Mouse (Mus musculus): Measurements from ENCODE around the gene Spo11. TPM values are rescaled to one million over a fixed set of nuclear protein-coding genes. Genes with fewer than 3 reads are reported as not detected.
A peak's percentile ranks its signal among the peaks of the same experiment; 100 is the strongest.

Gene Spo11
- polyA plus RNA-seq, 1 experiment = not detected

DNA sequence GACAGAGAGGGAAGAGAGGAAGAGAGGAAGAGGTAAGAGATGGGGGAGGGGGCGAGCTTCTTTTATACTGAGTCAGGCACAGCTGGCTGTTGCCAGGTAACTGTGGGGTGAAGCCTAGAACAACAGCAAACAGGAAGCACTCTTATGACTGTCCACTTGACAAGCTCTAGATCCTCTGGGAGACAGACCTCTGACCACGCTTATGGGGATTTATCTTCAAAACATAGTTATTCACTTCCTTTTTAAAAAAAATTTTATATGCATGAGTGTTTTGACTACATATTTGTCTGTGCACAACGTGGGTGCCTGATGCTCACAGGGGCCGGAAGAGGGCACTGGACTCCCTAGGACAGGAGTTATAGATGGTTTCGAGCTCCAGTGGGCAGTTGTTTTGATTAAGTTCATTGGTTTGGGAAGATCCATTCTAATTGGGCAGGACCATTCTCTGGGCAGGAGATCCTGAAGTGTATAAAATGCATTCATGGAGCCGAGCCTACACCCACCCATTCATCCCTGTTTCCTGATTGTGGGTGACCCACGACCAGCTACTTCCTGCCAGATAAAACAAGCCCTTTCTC is 750 bp upstream of the Spo11 start:
- no peak for TF ChIP-seq POLR2A (IDR thresholded peaks at IDR 0.05; ENCODE audit: borderline replicate concordance, low read depth, low read length)
- no peak for TF ChIP-seq CTCF (IDR thresholded peaks at IDR 0.05; ENCODE audit: low read depth, low read length)
- H3K27ac ChIP-seq (ENCODE audit: insufficient read depth, low read depth, low read length) = no peak overlapping the region
- H3K4me3 ChIP-seq (ENCODE audit: insufficient read depth, low read length) = no peak overlapping the region
- H3K4me1 ChIP-seq (ENCODE audit: control insufficient read depth, insufficient read depth, low read length) = peaks cover 6% of the 10 kb centered on the region

- Histone ChIP-seq H3K4me1 (ENCODE audit: control insufficient read depth, insufficient read depth, low read length) (peaks cover 6% of the 10 kb centered on the region), H3K27ac (ENCODE audit: insufficient read depth, low read depth, low read length) (no peak overlapping the region), H3K4me3 (ENCODE audit: insufficient read depth, low read length) (no peak overlapping the region)
- TF ChIP-seq CTCF (IDR thresholded peaks at IDR 0.05; ENCODE audit: low read depth, low read length) (no peak), POLR2A (IDR thresholded peaks at IDR 0.05; ENCODE audit: borderline replicate concordance, low read depth, low read length) (no peak)
These were observed 682 bp downstream of the Spo11 start for GRCm38 (mm10) chr2:172978131-172978633.

DNA sequence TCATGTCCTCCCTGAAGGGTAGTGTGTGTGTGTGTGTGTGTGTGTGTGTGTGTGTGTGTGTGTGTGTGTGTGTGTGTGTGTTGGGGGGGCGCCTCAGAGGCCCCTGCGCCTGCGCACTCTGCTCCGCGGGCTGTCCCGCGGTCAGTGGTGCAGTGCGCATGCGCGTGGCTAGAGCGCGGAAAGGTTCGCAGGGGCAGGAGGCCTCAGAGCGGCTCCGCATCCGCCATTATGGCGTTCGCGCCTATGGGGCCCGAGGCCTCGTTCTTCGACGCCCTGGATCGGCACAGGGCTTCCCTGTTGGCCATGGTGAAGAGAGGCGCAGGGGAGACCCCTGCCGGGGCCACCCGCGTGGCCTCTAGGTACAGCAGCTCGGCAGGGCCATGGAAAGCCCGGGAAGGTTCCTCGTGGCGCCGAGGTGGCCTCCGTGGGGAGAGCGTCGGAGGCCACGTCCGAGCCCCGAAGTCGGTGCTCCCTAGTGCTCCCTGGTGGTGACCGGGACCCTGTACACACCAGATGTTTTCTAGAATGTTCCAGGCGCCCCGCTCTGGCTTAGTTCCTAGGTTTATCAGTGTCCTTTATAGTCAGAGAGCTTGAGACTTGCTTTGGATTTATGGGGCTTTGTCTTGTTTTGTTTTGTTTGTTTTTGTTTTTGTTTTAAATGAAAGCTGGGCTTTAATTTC is 2.3 kb downstream of the Spo11 start:
- Histone ChIP-seq H3K27ac (ENCODE audit: insufficient read depth, low read depth, low read length) (no peak overlapping the region), H3K4me1 (ENCODE audit: control insufficient read depth, insufficient read depth, low read length) (peaks cover 6% of the 10 kb centered on the region), H3K4me3 (ENCODE audit: insufficient read depth, low read length) (no peak overlapping the region)
- no peak for TF ChIP-seq CTCF (IDR thresholded peaks at IDR 0.05; ENCODE audit: low read depth, low read length)
- TF ChIP-seq POLR2A (IDR thresholded peaks at IDR 0.05; ENCODE audit: borderline replicate concordance, low read depth, low read length) = no peak

DNA sequence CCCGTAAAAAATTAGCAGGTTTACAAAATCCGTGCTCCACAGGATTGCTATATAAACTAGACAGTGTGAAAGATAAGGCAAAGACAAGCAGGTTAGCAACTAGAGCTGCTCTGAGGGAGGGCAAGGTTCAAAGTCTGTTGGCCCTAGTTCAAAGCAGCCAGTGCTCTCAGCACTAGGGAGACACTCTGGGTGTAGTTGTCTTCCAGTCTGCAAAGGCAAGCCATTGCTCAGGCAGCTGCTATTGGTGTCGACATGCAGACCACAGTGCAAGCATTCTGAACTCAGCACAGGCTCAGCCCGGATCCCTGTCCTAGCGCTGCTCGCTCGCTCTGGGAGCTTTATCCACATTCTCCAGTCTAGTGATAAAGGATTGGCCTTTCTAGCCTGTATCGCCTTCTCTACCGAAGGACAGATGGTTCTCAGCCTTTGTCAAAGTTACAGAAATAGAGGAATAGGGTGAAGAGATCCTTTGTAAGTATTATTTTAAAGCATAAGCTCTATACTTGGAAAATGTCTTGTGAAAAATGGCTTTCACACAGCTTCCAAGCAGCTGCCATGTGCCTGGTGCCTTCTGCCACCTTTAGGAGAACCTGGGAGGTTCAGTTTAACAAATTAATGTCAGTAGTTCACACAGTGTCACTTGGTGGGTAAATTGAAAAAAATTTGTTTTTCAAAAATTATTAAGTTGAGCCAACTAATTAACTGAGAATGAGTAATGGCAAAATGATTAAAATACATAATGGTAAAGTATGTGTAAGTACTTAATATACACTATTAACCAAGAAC is 5.5 kb downstream of the Spo11 start:
- H3K4me1 ChIP-seq (ENCODE audit: control insufficient read depth, insufficient read depth, low read length) = no peaks in the 10 kb centered on the region
- TF ChIP-seq CTCF (IDR thresholded peaks at IDR 0.05; ENCODE audit: low read depth, low read length) (no peak), POLR2A (IDR thresholded peaks at IDR 0.05; ENCODE audit: borderline replicate concordance, low read depth, low read length) (no peak)
- H3K27ac ChIP-seq (ENCODE audit: insufficient read depth, low read depth, low read length) = no peak overlapping the region
- no peak overlapping the region for H3K4me3 ChIP-seq (ENCODE audit: insufficient read depth, low read length)

GRCm38 (mm10) chr2:172990161-172990560 is 12.7 kb downstream of the Spo11 start:
- TF ChIP-seq CTCF (IDR thresholded peaks at IDR 0.05; ENCODE audit: low read depth, low read length) (no peak), POLR2A (IDR thresholded peaks at IDR 0.05; ENCODE audit: borderline replicate concordance, low read depth, low read length) (no peak)
- Histone ChIP-seq H3K27ac (ENCODE audit: insufficient read depth, low read depth, low read length) (no peak overlapping the region), H3K4me3 (ENCODE audit: insufficient read depth, low read length) (no peak overlapping the region), H3K4me1 (ENCODE audit: control insufficient read depth, insufficient read depth, low read length) (no peaks in the 10 kb centered on the region)

DNA sequence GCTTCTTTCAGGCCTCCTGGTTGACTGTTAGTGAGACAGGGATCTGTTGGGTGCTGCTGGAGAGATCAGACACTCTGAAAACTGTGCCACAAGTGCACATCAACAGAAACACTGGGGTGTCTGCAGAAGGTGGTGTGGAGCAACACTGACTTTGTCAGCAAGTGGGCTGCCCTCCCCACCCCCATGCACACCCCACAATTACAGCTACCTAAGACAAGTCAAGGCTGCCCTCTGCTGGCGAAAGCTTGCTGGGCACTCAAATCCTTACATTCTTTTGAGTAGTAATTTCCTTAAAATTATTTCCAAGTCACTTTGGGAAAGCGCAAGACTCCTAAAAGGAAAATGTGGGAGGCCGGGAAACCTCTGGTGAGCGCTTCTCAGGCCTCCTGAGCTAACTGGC is 18.7 kb downstream of the Spo11 start:
- H3K4me1 ChIP-seq (ENCODE audit: control insufficient read depth, insufficient read depth, low read length) = peaks cover 2% of the 10 kb centered on the region
- no peak overlapping the region for H3K27ac ChIP-seq (ENCODE audit: insufficient read depth, low read depth, low read length)
- no peak overlapping the region for H3K4me3 ChIP-seq (ENCODE audit: insufficient read depth, low read length)
- TF ChIP-seq CTCF (IDR thresholded peaks at IDR 0.05; ENCODE audit: low read depth, low read length) (peak; percentile 90), POLR2A (IDR thresholded peaks at IDR 0.05; ENCODE audit: borderline replicate concordance, low read depth, low read length) (no peak)

GRCm38 (mm10) chr2:172997748-172998147 is 20.2 kb downstream of the Spo11 start:
- H3K27ac ChIP-seq (ENCODE audit: insufficient read depth, low read depth, low read length) = no peak overlapping the region
- TF ChIP-seq POLR2A (IDR thresholded peaks at IDR 0.05; ENCODE audit: borderline replicate concordance, low read depth, low read length) = no peak
- TF ChIP-seq CTCF (IDR thresholded peaks at IDR 0.05; ENCODE audit: low read depth, low read length) = no peak
- peaks cover 11% of the 10 kb centered on the region for H3K4me1 ChIP-seq (ENCODE audit: control insufficient read depth, insufficient read depth, low read length)
- no peak overlapping the region for H3K4me3 ChIP-seq (ENCODE audit: insufficient read depth, low read length)

DNA sequence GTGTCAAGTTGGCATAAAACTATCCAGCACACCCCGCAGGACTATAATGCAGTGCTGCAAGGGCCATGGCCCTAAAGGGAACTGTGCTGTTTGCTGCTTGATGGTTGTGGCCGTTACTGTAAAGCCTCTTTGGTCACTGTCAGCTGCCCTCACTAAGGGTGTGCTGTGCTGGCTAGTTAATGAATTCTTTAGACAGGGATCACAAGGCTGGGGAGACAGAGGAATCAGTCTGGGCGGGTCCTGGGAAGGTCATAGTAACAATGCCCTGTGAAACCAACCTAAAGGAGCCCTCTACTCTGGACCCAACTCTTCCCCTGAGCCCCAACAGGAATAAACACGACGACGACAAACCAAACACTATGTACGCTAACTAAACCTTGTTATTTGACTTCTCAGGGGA is 21.0 kb downstream of the Spo11 start:
- peaks cover 13% of the 10 kb centered on the region for H3K4me1 ChIP-seq (ENCODE audit: control insufficient read depth, insufficient read depth, low read length)
- H3K27ac ChIP-seq (ENCODE audit: insufficient read depth, low read depth, low read length) = no peak overlapping the region
- H3K4me3 ChIP-seq (ENCODE audit: insufficient read depth, low read length) = no peak overlapping the region
- TF ChIP-seq POLR2A (IDR thresholded peaks at IDR 0.05; ENCODE audit: borderline replicate concordance, low read depth, low read length) (no peak), CTCF (IDR thresholded peaks at IDR 0.05; ENCODE audit: low read depth, low read length) (no peak)

- H3K27ac ChIP-seq (ENCODE audit: insufficient read depth, low read depth, low read length) = peak within 1 kb of the TSS; percentile 30
- H3K4me3 ChIP-seq (ENCODE audit: insufficient read depth, low read length) = peak within 1 kb of the TSS; percentile 69
- TF ChIP-seq CTCF (IDR thresholded peaks at IDR 0.05; ENCODE audit: low read depth, low read length) (peak; percentile 99), POLR2A (IDR thresholded peaks at IDR 0.05; ENCODE audit: borderline replicate concordance, low read depth, low read length) (no peak)
- H3K4me1 ChIP-seq (ENCODE audit: control insufficient read depth, insufficient read depth, low read length) = peaks cover 15% of the 10 kb centered on the region
These were observed 22.3 kb downstream of the Spo11 start, which contains the start of gene Rae1 for GRCm38 (mm10) chr2:172999630-173000284. Gene Rae1, plus strand, starts transcription at chr2:173000117.
